Mouse (Mus musculus) myocyte (in vitro differentiated cells): ENCODE data around the gene Cdh8. TPM values are rescaled to one million over a fixed set of nuclear protein-coding genes. Genes with fewer than 3 reads are reported as not detected.

Experiments used
- H3K27me3 ChIP-seq: one replicate; pipeline ENCODE4 v1.6.1; 2011; ENCODE audit not compliant: control insufficient read depth, insufficient read depth, insufficient read length
- H3K36me3 ChIP-seq: one replicate; pipeline ENCODE4 v1.6.1; 2011; ENCODE audit not compliant: control insufficient read depth, insufficient read depth
- H3K4me2 ChIP-seq: one replicate; pipeline ENCODE4 v1.6.1; 2011; ENCODE audit warnings: low read depth, control low read depth
- H3K4me3 ChIP-seq: one replicate; pipeline ENCODE4 v1.5.1; 2011; ENCODE audit warnings: mild to moderate bottlenecking, control low read depth, moderate library complexity
- H3K79me2 ChIP-seq: one replicate; pipeline ENCODE4 v1.6.1; 2011; ENCODE audit not compliant: control insufficient read depth, insufficient read depth
- H3ac ChIP-seq: one replicate; pipeline ENCODE4 v1.6.1; 2011; ENCODE audit not compliant: control insufficient read depth, insufficient read length
- CEBPB ChIP-seq: IDR thresholded peaks from 2 replicates; pipeline ENCODE4 v1.6.1; 2011; ENCODE audit warnings: mild to moderate bottlenecking, moderate library complexity; ENCODE audit not compliant: poor library complexity, insufficient read depth, severe bottlenecking
- E2F4 ChIP-seq: IDR thresholded peaks from one replicate; pipeline ENCODE4 v1.6.1; 2011; ENCODE audit warnings: mild to moderate bottlenecking, control low read depth, moderate library complexity; ENCODE audit not compliant: insufficient read depth
- MAX ChIP-seq: IDR thresholded peaks from one replicate; pipeline ENCODE4 v1.6.1; 2011; ENCODE audit warnings: low read depth, mild to moderate bottlenecking, control low read depth
- MYOD1 ChIP-seq, 3 experiments: IDR thresholded peaks; one replicate each; pipeline ENCODE4 v1.6.1; 2011; ENCODE audit warnings: control low read depth in 2 of 3, low read depth in 2 of 3, mild to moderate bottlenecking in 2 of 3, moderate library complexity in 1 of 3; ENCODE audit not compliant: insufficient read length in 2 of 3, control insufficient read depth in 1 of 3
- MYOG ChIP-seq, 3 experiments: IDR thresholded peaks; one replicate each; pipeline ENCODE4 v1.6.1; 2011; ENCODE audit warnings: control low read depth in 2 of 3, low read depth in 2 of 3, mild to moderate bottlenecking in 2 of 3; ENCODE audit not compliant: insufficient read length in 2 of 3, control insufficient read depth in 1 of 3, insufficient read depth in 1 of 3
- POLR2A ChIP-seq: IDR thresholded peaks from one replicate; pipeline ENCODE4 v1.6.1; 2011; ENCODE audit warnings: low read depth, mild to moderate bottlenecking, control low read depth, moderate library complexity; ENCODE audit not compliant: insufficient read length
- POLR2AphosphoS2 ChIP-seq: IDR thresholded peaks from one replicate; pipeline ENCODE4 v1.6.1; 2011; ENCODE audit warnings: low read depth, control low read depth; ENCODE audit not compliant: insufficient read length
- REST ChIP-seq: IDR thresholded peaks from one replicate; pipeline ENCODE4 v1.6.1; 2011; ENCODE audit warnings: mild to moderate bottlenecking, control low read depth, moderate library complexity; ENCODE audit not compliant: insufficient read depth, insufficient read length
- SRF ChIP-seq: IDR thresholded peaks from one replicate; pipeline ENCODE4 v1.6.1; 2011; ENCODE audit warnings: low read depth; ENCODE audit not compliant: control insufficient read depth, insufficient read length
- TCF12 ChIP-seq: IDR thresholded peaks from one replicate; pipeline ENCODE4 v1.6.1; 2011; ENCODE audit warnings: mild to moderate bottlenecking, control low read depth; ENCODE audit not compliant: poor library complexity, insufficient read depth, severe bottlenecking
- TCF3 ChIP-seq: IDR thresholded peaks from one replicate; pipeline ENCODE4 v1.6.1; 2011; ENCODE audit warnings: low read depth, control low read depth; ENCODE audit not compliant: insufficient read length
- USF1 ChIP-seq: IDR thresholded peaks from one replicate; pipeline ENCODE4 v1.6.1; 2011; ENCODE audit warnings: low read depth, mild to moderate bottlenecking, control low read depth, moderate library complexity
- polyA plus RNA-seq: library from polyadenylated mRNA; unstranded; fragments of >200 nt; fragmentation: generic; extraction: Trizol; gene quantifications from one replicate; pipeline ENCODE4 v1.2.1, GENCODE M21; 2012; ENCODE audit warnings: missing spikeins

Cdh8 gene
- polyA plus RNA-seq, result not detected

- TF ChIP-seq MYOG (IDR thresholded peaks at IDR 0.05; ENCODE audit: control insufficient read depth in 1 of 3, insufficient read depth in 1 of 3, insufficient read length in 2 of 3, low read depth in 2 of 3), result no peak
- no peak for TF ChIP-seq TCF12
- no peaks in the 10 kb centered on the region for H3K36me3 ChIP-seq
- no peaks in the 10 kb centered on the region for H3K27me3 ChIP-seq
- no peak within 1 kb of the TSS for H3ac ChIP-seq
- no peak within 1 kb of the TSS for H3K4me2 ChIP-seq
- no peak within 1 kb of the TSS for H3K4me3 ChIP-seq
- no peaks in the 10 kb centered on the region for H3K79me2 ChIP-seq
Measured at GRCm38 (mm10) chr8:99415966-99416781, at the start of gene Cdh8. Gene Cdh8 (minus strand): TSS chr8:99416471.

- Histone ChIP-seq H3K36me3 (no peaks in the 10 kb centered on the region), H3K4me2 (no peak overlapping the region), H3K27me3 (no peaks in the 10 kb centered on the region), H3K4me3 (no peak overlapping the region), H3ac (no peak overlapping the region), H3K79me2 (no peaks in the 10 kb centered on the region)
- no peak for TF ChIP-seq MYOG (IDR thresholded peaks at IDR 0.05; ENCODE audit: control insufficient read depth in 1 of 3, insufficient read depth in 1 of 3, insufficient read length in 2 of 3, low read depth in 2 of 3)
- TF ChIP-seq MAX, result no peak
- TF ChIP-seq MYOD1 (IDR thresholded peaks at IDR 0.05; ENCODE audit: control insufficient read depth in 1 of 3, insufficient read length in 2 of 3, low read depth in 2 of 3), result no peak
- TF ChIP-seq USF1, result no peak
- TF ChIP-seq POLR2AphosphoS2, result no peak
Measured at GRCm38 (mm10) chr8:99446506-99446905, 30.2 kb upstream of the Cdh8 start.

- no peak overlapping the region for H3K4me2 ChIP-seq
- no peaks in the 10 kb centered on the region for H3K27me3 ChIP-seq
- no peaks in the 10 kb centered on the region for H3K36me3 ChIP-seq
- TF ChIP-seq TCF12 (no peak), POLR2AphosphoS2 (no peak), REST (no peak), MAX (no peak), USF1 (no peak), TCF3 (no peak), MYOG (IDR thresholded peaks at IDR 0.05; ENCODE audit: control insufficient read depth in 1 of 3, insufficient read depth in 1 of 3, insufficient read length in 2 of 3, low read depth in 2 of 3) (no peak), SRF (no peak), POLR2A (no peak), MYOD1 (IDR thresholded peaks at IDR 0.05; ENCODE audit: control insufficient read depth in 1 of 3, insufficient read length in 2 of 3, low read depth in 2 of 3) (no peak), E2F4 (no peak)
- no peak overlapping the region for H3ac ChIP-seq
- H3K79me2 ChIP-seq, result no peaks in the 10 kb centered on the region
- no peak overlapping the region for H3K4me3 ChIP-seq
Measured at GRCm38 (mm10) chr8:99425901-99426300, 9.6 kb upstream of the Cdh8 start.

- Histone ChIP-seq H3ac (no peak overlapping the region), H3K36me3 (no peaks in the 10 kb centered on the region), H3K4me2 (no peak overlapping the region), H3K4me3 (no peak overlapping the region), H3K27me3 (no peaks in the 10 kb centered on the region), H3K79me2 (no peaks in the 10 kb centered on the region)
- no peak for TF ChIP-seq MAX
- no peak for TF ChIP-seq POLR2AphosphoS2
- no peak for TF ChIP-seq POLR2A
- TF ChIP-seq REST, result no peak
- no peak for TF ChIP-seq SRF
- no peak for TF ChIP-seq MYOG (IDR thresholded peaks at IDR 0.05; ENCODE audit: control insufficient read depth in 1 of 3, insufficient read depth in 1 of 3, insufficient read length in 2 of 3, low read depth in 2 of 3)
- TF ChIP-seq USF1, result no peak
- TF ChIP-seq E2F4, result no peak
- no peak for TF ChIP-seq TCF3
- TF ChIP-seq CEBPB, result no peak
- TF ChIP-seq TCF12, result no peak
- no peak for TF ChIP-seq MYOD1 (IDR thresholded peaks at IDR 0.05; ENCODE audit: control insufficient read depth in 1 of 3, insufficient read length in 2 of 3, low read depth in 2 of 3)
Measured at GRCm38 (mm10) chr8:99421516-99421915, 5.2 kb upstream of the Cdh8 start.

GRCm38 (mm10) chr8:99419726-99420125 lies 3.5 kb upstream of the Cdh8 start:
- H3K27me3 ChIP-seq, result no peaks in the 10 kb centered on the region
- H3K36me3 ChIP-seq, result no peaks in the 10 kb centered on the region
- no peak for TF ChIP-seq POLR2AphosphoS2
- no peak for TF ChIP-seq USF1
- TF ChIP-seq MAX, result no peak
- TF ChIP-seq SRF, result no peak
- no peak for TF ChIP-seq REST
- TF ChIP-seq TCF12, result no peak
- no peak for TF ChIP-seq TCF3
- TF ChIP-seq POLR2A, result no peak
- TF ChIP-seq E2F4, result no peak
- no peak for TF ChIP-seq CEBPB
- TF ChIP-seq MYOD1 (IDR thresholded peaks at IDR 0.05; ENCODE audit: control insufficient read depth in 1 of 3, insufficient read length in 2 of 3, low read depth in 2 of 3), result no peak
- TF ChIP-seq MYOG (IDR thresholded peaks at IDR 0.05; ENCODE audit: control insufficient read depth in 1 of 3, insufficient read depth in 1 of 3, insufficient read length in 2 of 3, low read depth in 2 of 3), result no peak
- no peak overlapping the region for H3ac ChIP-seq
- H3K4me2 ChIP-seq, result no peak overlapping the region
- no peaks in the 10 kb centered on the region for H3K79me2 ChIP-seq
- no peak overlapping the region for H3K4me3 ChIP-seq
